Mouse (Mus musculus) adrenal gland (tissue): ENCODE data around the gene Tns3.

Experiments
- intact Hi-C: fragments of 180-260 bp; cut with DNase I; formaldehyde crosslinking; loops from one replicate; pipeline ENCODE4 v1.15.1; 2025

Gene Tns3

GRCm38 (mm10) chr11:8583137-8583536, 81.2 kb downstream of the Tns3 start:
- intact Hi-C loops = loop anchor here (5.0 kb wide), 1 partner anchor 39 kb away; no protein-coding TSS in a partner anchor

- intact Hi-C loops = loop anchor here (5.0 kb wide), 1 partner anchor 40 kb away; no protein-coding TSS in a partner anchor
Observed at GRCm38 (mm10) chr11:8582101-8582920, 82.0 kb downstream of the Tns3 start.

GRCm38 (mm10) chr11:8579789-8580188, 84.5 kb downstream of the Tns3 start:
- intact Hi-C loops = loop anchor here (5.0 kb wide), 1 partner anchor 43 kb away; no protein-coding TSS in a partner anchor

DNA sequence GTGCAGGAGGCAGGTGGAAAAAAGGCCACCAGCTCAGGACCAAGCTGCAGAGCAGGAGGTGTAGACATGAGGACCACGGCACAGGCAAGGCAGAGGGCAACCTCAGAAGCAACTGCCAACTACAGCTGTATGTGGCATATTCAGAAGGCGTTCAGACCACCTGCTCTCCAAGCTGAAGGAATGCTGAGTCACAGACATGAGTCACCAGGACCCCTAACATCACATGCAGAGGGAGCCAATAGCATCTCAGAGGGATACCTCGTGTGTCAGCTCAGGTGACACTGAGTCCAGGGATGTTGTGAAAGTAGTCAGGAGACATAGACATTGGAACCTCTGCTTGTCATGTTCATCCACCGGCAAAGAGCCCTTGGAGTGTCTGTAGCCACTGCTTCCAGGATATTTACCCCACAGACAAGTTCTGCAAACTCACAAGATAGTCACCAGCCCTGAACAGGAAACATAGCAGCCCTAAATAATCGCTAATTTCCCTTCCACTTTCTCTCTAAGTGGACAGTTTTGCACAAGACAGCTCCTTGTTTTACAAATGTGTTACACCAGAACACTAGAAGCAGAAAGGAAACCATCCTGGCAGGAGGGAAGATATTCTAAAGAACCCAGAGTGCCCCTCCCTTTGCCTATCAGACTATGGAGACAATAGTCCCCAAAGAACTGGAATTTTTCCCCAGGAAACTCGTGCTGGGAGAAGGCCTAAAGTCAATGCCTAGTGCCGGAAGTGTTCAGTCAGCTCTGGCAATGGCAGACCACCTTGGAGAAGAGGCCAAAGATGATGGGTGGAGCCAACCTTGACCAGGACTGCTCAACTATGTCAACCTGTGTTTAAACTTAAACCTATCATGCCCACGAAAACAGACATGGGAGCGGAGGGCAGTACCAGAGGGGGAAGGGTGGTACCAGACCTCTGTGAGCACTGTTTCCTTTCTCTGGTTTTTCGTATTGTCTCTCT, 88.8 kb downstream of the Tns3 start:
- intact Hi-C loops = no loop called here

- intact Hi-C loops = no loop called here
Observed at GRCm38 (mm10) chr11:8574562-8574961, 89.8 kb downstream of the Tns3 start.

GRCm38 (mm10) chr11:8572762-8573161, 91.6 kb downstream of the Tns3 start:
- intact Hi-C loops = no loop called here

DNA sequence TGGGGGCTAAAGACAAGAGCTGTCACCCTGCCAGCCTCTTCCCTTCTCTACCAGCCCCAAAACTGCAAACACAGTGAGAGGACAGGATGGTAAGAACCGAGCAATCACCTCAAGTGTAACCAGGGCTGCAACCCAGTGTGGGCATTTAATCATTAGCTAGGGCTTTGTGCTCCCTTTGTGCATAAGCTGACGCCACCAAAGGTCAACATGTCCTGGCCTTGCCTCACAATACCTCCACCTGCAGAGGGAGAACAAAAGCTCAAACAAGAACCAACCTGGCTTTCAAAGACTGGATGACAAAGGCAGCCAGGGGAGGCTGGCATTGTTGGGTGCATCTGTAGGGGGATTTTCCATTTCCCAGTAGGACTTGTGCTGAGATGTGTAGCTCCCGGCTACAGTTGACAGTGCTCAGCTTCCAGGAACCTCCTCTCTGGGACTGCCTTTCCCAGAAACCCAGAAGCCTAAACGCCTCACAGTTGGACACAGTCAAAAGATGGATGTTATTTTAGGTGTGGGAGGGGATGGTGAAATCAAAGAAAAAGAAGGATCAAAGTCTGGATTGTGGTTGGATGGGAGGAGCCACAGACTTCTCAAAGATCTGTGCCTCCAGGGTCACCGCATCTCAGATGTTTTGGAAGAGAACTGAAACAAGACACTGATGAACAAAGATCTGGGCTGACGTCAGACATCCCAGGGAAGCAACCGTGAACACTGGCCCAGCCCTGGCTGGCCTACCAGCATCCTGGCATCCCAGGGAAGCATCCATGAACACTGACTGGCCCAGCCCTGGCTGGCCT, 94.9 kb downstream of the Tns3 start:
- intact Hi-C loops = no loop called here

DNA sequence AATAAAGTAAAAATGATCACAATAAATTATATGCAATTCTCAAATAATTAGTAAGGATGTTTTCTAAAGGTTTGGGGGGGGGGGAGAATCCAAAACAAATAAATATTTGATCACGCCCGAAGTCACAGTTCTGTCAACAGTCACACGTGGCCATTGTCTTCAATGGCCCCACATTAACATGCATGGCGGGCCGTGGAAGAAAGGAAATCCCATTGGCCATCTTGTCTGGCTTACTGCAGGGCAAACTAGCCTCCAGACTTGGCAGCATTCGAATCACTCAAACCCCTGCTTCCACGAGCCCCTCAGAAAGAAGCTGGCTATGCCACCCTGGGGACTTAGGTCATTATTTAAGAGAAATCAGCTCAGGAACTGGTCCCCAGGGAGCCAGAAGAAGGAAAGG, 95.5 kb downstream of the Tns3 start:
- intact Hi-C loops = no loop called here

- intact Hi-C loops = no loop called here
Observed at GRCm38 (mm10) chr11:8566250-8566853, 98.0 kb downstream of the Tns3 start.

GRCm38 (mm10) chr11:8558761-8559282, 105.5 kb downstream of the Tns3 start:
- intact Hi-C loops = no loop called here

GRCm38 (mm10) chr11:8558258-8558657, 106.1 kb downstream of the Tns3 start:
- intact Hi-C loops = no loop called here

DNA sequence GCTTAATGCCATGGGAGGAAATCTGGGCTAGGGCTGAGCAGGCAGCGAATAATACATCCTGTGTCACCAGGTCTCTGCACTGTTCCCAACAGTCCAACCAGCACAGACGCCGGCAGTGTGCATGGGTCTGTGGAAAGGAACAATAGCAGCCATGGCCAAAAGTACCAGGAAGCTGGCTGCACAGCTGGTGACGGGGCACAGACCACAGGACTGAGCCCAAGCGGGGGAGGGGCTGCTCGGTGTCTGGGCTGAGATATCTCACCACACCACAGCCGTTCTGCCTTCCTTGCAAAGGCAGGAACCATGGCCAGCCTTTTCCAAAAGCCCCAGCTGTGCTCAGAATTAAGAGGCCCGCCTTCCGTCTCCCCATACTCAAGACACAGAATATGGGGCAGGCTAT, 107.3 kb downstream of the Tns3 start:
- intact Hi-C loops = no loop called here

DNA sequence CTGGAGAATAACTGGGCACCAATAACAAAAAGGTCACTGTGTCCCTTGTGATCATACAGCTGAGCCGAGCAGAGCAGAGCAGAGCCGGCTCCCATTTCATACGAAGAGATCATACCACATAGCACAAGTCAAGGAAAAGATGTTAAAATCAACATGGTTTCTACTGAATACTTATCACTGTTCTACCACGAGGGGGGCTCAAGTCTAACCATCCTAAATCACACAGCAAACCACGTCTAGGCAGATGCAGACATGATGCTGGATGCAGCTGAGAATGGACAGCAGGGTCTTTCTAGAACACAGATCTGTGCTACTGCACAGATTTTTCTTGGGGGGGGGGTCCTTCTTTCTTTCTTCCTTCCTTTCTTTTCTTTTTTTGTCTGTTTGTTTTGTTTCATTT, 112.6 kb downstream of the Tns3 start:
- intact Hi-C loops = no loop called here

DNA sequence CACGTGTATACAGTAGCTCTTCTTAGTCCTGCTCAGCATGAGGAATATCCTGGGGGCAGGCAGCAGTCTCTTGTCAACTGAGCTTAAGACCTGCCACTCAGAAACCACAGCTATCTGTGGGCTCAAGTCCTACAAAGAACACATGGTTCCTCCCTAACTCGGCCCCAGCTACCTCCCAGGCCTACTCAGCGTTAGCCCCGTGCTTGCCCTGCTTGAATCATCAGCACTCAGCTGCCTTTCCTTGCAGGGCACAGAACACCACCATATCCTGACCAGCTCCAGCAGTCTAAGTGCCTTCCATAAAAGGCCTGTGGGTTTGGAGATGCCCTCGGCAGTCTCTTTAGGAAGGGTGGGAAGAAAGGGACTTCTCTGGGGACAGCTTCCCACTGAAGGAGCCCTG, 116.7 kb downstream of the Tns3 start:
- intact Hi-C loops = no loop called here

GRCm38 (mm10) chr11:8545798-8546197, 118.5 kb downstream of the Tns3 start:
- intact Hi-C loops = no loop called here

DNA sequence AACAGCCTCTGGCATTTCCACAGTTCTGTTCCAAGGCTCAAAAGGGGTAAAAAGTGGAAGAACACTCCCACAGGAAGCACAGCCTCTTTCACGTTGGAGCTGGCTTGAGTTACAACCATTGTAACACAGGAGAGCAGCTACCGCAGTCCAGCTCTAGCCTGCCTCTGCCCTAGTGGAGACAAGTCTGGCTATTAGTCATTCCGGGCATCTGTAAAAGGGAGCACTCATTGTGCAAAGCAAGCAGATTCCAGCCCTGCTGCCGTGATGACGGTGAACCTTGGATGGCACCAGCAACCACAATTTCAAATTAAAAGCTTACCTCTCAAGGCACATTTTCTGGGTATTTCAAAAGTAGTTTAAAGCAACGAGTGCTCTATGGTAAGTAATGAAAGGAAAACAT, 120.0 kb downstream of the Tns3 start:
- intact Hi-C loops = no loop called here

DNA sequence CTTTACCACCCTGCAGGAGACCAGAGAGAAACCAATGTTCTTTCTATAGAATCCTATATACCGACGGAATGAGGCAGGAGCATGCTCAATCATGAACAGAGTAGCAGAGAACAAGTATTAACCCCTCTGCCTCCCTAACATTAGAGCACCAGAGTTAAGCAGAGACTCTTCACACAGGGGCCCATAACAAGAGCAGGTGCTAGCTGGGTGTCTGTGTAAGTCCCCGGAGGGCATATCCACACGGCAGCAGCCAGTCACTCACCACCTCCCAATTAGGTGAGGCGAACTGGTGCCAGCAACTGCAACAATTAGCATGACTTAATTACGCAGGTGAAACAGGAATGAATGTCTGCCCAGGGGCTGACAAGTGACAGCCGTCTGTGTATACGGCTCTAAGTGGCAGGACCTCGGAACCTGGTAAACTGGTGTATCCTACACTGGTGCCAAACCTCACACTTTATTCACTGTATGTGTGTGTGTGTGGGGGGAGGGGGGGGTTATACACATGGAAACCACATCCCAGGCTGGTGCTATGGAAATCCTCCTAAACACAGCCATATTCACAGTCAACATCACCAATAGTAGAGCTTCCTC, 123.0 kb downstream of the Tns3 start:
- intact Hi-C loops = no loop called here

DNA sequence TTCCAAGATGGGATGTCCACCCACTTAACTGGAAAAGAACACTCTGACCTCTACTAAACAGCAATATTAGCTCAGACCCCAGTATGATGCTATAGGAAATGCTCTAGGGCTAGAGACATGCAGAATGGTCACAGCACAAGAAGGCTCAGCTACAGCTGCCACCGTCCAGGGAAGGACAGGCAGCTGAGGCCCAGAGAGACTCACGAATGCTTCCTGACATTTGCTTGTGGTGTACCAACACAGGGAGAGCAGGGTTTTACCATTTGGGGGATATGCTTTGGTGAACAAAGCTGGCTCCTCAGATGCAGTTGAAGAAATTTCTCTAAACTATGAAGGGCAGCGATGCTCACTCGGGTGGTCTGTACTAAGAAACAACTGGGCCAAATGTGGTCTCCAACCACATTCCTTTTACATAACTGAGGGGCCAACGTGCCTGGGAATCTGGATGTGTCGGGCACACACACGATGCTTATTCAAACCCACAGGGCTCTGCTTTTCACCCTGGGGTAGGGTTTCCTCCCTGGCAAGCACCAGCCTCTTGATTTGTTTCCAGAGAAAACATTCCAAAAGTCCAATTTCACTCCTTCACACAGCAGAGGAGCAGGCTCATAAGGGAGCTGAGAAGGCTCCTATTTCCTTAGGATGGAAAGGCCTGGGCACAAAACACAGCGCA, 124.6 kb downstream of the Tns3 start:
- intact Hi-C loops = loop anchor here (5.0 to 10.0 kb wide), 2 partner anchors 128 to 415 kb away; no protein-coding TSS in a partner anchor

- intact Hi-C loops = loop anchor here (5.0 to 10.0 kb wide), 2 partner anchors 130 to 418 kb away; no protein-coding TSS in a partner anchor
Observed at GRCm38 (mm10) chr11:8537013-8537614, 127.2 kb downstream of the Tns3 start.
